Mouse (Mus musculus) midbrain, embryonic 15.5 days (tissue): ENCODE measurements at regions not wholly inside any gene's neighbourhood (a gene's known extent, or its start where the extent isn't known, plus 50 kb on each side); places are given as distances from the start of the nearest gene placed in this dataset.
A peak's percentile ranks its signal among the peaks of the same experiment; 100 is the strongest.

Source experiments
- ATAC-seq: fragments of 200-750 bp; cut with Nextera tagmentation; replicated peaks from 2 replicates; pipeline ENCODE4 v1.8.0; 2017; ENCODE audit warnings: moderate TSS enrichment
- H3K27ac ChIP-seq: fragments of 300-500 bp; sonication (generic); 2 replicates; pipeline ENCODE4 v1.5.1; 2015; ENCODE audit warnings: mild to moderate bottlenecking, inconsistent platforms
- H3K27me3 ChIP-seq: fragments of 300-500 bp; sonication (generic); replicated peaks from 2 replicates; pipeline ENCODE4 v1.6.1; 2015; ENCODE audit warnings: inconsistent platforms
- H3K36me3 ChIP-seq: fragments of 300-500 bp; sonication (generic); replicated peaks from 2 replicates; pipeline ENCODE4 v1.6.1; 2015; ENCODE audit warnings: inconsistent platforms
- H3K4me1 ChIP-seq: fragments of 300-500 bp; sonication (generic); 2 replicates; pipeline ENCODE4 v1.6.1; 2015; ENCODE audit warnings: inconsistent platforms
- H3K4me2 ChIP-seq: fragments of 300-500 bp; sonication (generic); 2 replicates; pipeline ENCODE4 v1.6.1; 2015; ENCODE audit warnings: inconsistent platforms, mild to moderate bottlenecking, moderate library complexity
- H3K4me3 ChIP-seq: fragments of 300-500 bp; sonication (generic); 2 replicates; pipeline ENCODE4 v1.5.1; 2015; ENCODE audit warnings: mild to moderate bottlenecking, inconsistent platforms
- H3K9ac ChIP-seq: fragments of 300-500 bp; sonication (generic); 2 replicates; pipeline ENCODE4 v1.6.1; 2015; ENCODE audit warnings: mild to moderate bottlenecking, inconsistent platforms
- H3K9me3 ChIP-seq: fragments of 300-500 bp; sonication (generic); 2 replicates; pipeline ENCODE4 v1.6.1; 2016; ENCODE audit warnings: inconsistent platforms
- WGBS: fragments of 180-500 bp; shearing (Covaris S2); methylation state at CpG from one replicate; pipeline ENCODE4 v1.1.7; 2015; ENCODE audit warnings: mixed read lengths; 5-methylcytosine and 5-hydroxymethylcytosine counted together

GRCm38 (mm10) chr1:76529531-76529930 lies 983.5 kb downstream of the Slc4a3 start:
- H3K4me3 ChIP-seq: no peak overlapping the region
- H3K9ac ChIP-seq: no peak overlapping the region
- H3K36me3 ChIP-seq: no peaks in the 10 kb centered on the region
- 82% methylated on average over 9 of the region's 9 CpGs for WGBS
- H3K9me3 ChIP-seq: no peaks in the 10 kb centered on the region
- no peaks in the 10 kb centered on the region for H3K4me1 ChIP-seq
- no peak overlapping the region for H3K27ac ChIP-seq
- no peak for ATAC-seq
- no peak overlapping the region for H3K4me2 ChIP-seq
- H3K27me3 ChIP-seq: no peaks in the 10 kb centered on the region

- Histone ChIP-seq H3K4me3 (no peak overlapping the region), H3K27ac (no peak overlapping the region), H3K4me1 (no peaks in the 10 kb centered on the region), H3K9me3 (no peaks in the 10 kb centered on the region), H3K27me3 (no peaks in the 10 kb centered on the region), H3K36me3 (no peaks in the 10 kb centered on the region), H3K9ac (no peak overlapping the region), H3K4me2 (no peak overlapping the region)
- no peak for ATAC-seq
- 62% methylated on average over 6 of the region's 6 CpGs for WGBS
Measured at GRCm38 (mm10) chr1:76530342-76530741, 984.3 kb downstream of the Slc4a3 start.

GRCm38 (mm10) chr1:76535522-76535956 lies 979.3 kb downstream of the Epha4 start:
- ATAC-seq: no peak
- no peak overlapping the region for H3K9ac ChIP-seq
- 49% methylated on average over 4 of the region's 4 CpGs for WGBS
- no peak overlapping the region for H3K4me3 ChIP-seq
- no peaks in the 10 kb centered on the region for H3K36me3 ChIP-seq
- no peaks in the 10 kb centered on the region for H3K27me3 ChIP-seq
- no peaks in the 10 kb centered on the region for H3K9me3 ChIP-seq
- no peak overlapping the region for H3K4me2 ChIP-seq
- H3K27ac ChIP-seq: no peak overlapping the region
- no peaks in the 10 kb centered on the region for H3K4me1 ChIP-seq

GRCm38 (mm10) chr1:76540529-76540928 lies 974.4 kb downstream of the Epha4 start:
- no peak overlapping the region for H3K4me2 ChIP-seq
- ATAC-seq: no peak

GRCm38 (mm10) chr1:76550876-76551275 lies 964.0 kb downstream of the Epha4 start:
- no peaks in the 10 kb centered on the region for H3K4me1 ChIP-seq
- WGBS: 73% methylated on average over 5 of the region's 5 CpGs

More at GRCm38 (mm10) chr1:76540529-76540928, 974.4 kb downstream of the Epha4 start:
- H3K9me3 ChIP-seq: no peaks in the 10 kb centered on the region
- no peaks in the 10 kb centered on the region for H3K27me3 ChIP-seq
- no peak overlapping the region for H3K9ac ChIP-seq
- no peak overlapping the region for H3K4me3 ChIP-seq
- no peaks in the 10 kb centered on the region for H3K4me1 ChIP-seq
- H3K36me3 ChIP-seq: no peaks in the 10 kb centered on the region
- whole genome bisulfite sequencing: 66% methylated on average over 3 of the region's 3 CpGs
- H3K27ac ChIP-seq: no peak overlapping the region

GRCm38 (mm10) chr1:76559441-76559840 lies 955.4 kb downstream of the Epha4 start:
- 88% methylated on average over 7 of the region's 7 CpGs for WGBS
- ATAC-seq: no peak
- H3K4me3 ChIP-seq: no peak overlapping the region
- H3K4me1 ChIP-seq: no peaks in the 10 kb centered on the region
- no peaks in the 10 kb centered on the region for H3K27me3 ChIP-seq
- no peak overlapping the region for H3K27ac ChIP-seq
- no peak overlapping the region for H3K4me2 ChIP-seq
- no peak overlapping the region for H3K9ac ChIP-seq
- H3K36me3 ChIP-seq: no peaks in the 10 kb centered on the region
- H3K9me3 ChIP-seq: no peaks in the 10 kb centered on the region

More at GRCm38 (mm10) chr1:76550876-76551275, 964.0 kb downstream of the Epha4 start:
- no peak overlapping the region for H3K27ac ChIP-seq
- H3K4me3 ChIP-seq: no peak overlapping the region
- no peaks in the 10 kb centered on the region for H3K36me3 ChIP-seq
- no peak overlapping the region for H3K4me2 ChIP-seq
- no peak overlapping the region for H3K9ac ChIP-seq
- H3K9me3 ChIP-seq: no peaks in the 10 kb centered on the region
- ATAC-seq: no peak
- H3K27me3 ChIP-seq: no peaks in the 10 kb centered on the region

DNA sequence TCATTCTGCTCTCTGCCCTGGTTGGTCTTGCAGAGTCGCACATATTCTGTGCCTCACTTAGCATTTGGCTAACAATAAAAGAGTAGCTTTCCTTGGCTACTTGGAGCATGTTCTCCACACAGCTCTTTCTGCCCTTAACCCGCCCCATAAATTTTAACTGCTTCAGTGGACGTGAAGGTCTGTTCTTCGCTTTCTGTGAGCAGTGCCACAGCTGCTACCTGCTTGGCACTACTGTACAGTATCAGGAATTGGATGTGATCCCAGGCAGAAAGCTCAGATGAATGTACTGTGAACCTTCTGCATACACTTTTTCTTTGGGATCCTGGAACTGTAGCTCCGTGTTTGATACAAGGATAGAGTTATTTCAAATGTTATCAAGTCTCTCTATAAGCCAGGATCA lies 939.4 kb downstream of the Epha4 start:
- Histone ChIP-seq H3K4me2 (no peak overlapping the region), H3K4me1 (no peaks in the 10 kb centered on the region), H3K27me3 (no peaks in the 10 kb centered on the region), H3K36me3 (no peaks in the 10 kb centered on the region), H3K27ac (no peak overlapping the region), H3K9ac (no peak overlapping the region), H3K9me3 (no peaks in the 10 kb centered on the region), H3K4me3 (no peak overlapping the region)
- WGBS: 70% methylated on average over 5 of the region's 5 CpGs
- no peak for ATAC-seq

DNA sequence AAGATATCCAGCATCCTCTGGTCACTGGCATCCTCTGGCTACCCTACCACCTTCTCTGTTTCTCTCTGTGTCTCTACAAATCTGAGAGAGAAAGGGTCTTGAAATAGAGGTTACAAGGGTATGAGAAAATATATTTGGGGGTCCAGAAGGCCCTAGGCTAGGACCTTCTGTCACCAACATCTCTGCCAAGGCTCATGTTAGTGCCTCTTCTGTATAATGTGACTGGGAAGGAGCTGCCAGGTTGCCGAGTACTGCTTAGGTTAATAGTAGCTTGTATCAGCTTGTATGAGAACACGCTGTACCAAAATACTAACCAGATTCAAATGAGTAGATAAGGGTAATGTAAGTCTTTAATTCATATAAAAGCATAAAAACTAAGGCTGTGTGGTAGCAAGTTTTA lies 929.0 kb downstream of the Epha4 start:
- Histone ChIP-seq H3K27me3 (no peaks in the 10 kb centered on the region), H3K4me1 (no peaks in the 10 kb centered on the region), H3K9ac (no peak overlapping the region), H3K4me3 (no peak overlapping the region), H3K36me3 (no peaks in the 10 kb centered on the region), H3K4me2 (no peak overlapping the region), H3K9me3 (no peaks in the 10 kb centered on the region), H3K27ac (no peak overlapping the region)
- no peak for ATAC-seq
- 93% methylated on average over 2 of the region's 2 CpGs for WGBS

DNA sequence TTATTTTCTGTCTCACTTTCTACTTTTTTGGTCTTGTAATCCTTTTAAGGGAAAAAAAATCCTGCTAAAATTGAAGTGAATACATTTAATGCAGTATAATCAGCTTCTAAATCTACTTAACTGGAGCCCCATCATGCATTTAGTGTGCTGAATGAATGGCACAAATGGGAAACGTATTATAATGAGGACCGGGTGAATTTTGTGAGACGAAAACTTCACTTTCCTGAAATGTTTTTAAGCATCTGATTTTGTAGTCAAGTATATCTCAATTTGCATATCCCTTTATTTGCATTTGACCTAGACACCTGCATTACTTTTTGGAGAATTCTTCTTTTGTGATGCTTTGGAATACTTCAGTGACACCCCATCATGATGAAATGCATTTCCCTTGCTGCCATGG lies 889.1 kb downstream of the Epha4 start:
- ATAC-seq: no peak
- 29% methylated on average over 3 of the region's 3 CpGs for WGBS
- Histone ChIP-seq H3K4me1 (no peaks in the 10 kb centered on the region), H3K4me3 (no peak overlapping the region), H3K9me3 (no peaks in the 10 kb centered on the region), H3K27me3 (no peaks in the 10 kb centered on the region), H3K27ac (no peak overlapping the region), H3K4me2 (no peak overlapping the region), H3K36me3 (no peaks in the 10 kb centered on the region), H3K9ac (no peak overlapping the region)

GRCm38 (mm10) chr1:76629861-76630260 lies 885.0 kb downstream of the Epha4 start:
- Histone ChIP-seq H3K4me3 (no peak overlapping the region), H3K27me3 (no peaks in the 10 kb centered on the region), H3K36me3 (no peaks in the 10 kb centered on the region), H3K4me1 (no peaks in the 10 kb centered on the region), H3K27ac (no peak overlapping the region), H3K9ac (no peak overlapping the region), H3K9me3 (no peaks in the 10 kb centered on the region), H3K4me2 (no peak overlapping the region)
- no peak for ATAC-seq

- no peaks in the 10 kb centered on the region for H3K4me1 ChIP-seq
- H3K9ac ChIP-seq: no peak overlapping the region
- no peak overlapping the region for H3K4me3 ChIP-seq
- H3K27me3 ChIP-seq: 0 out of 2 replicates have a peak, but pooled peaks cover 2% of the 10 kb centered on the region
- H3K9me3 ChIP-seq: no peaks in the 10 kb centered on the region
- no peak for ATAC-seq
- H3K36me3 ChIP-seq: no peaks in the 10 kb centered on the region
- WGBS: 78% methylated on average over 1 of the region's 1 CpGs
- H3K27ac ChIP-seq: no peak overlapping the region
- no peak overlapping the region for H3K4me2 ChIP-seq
Measured at GRCm38 (mm10) chr1:76634071-76634470, 880.8 kb downstream of the Epha4 start.

DNA sequence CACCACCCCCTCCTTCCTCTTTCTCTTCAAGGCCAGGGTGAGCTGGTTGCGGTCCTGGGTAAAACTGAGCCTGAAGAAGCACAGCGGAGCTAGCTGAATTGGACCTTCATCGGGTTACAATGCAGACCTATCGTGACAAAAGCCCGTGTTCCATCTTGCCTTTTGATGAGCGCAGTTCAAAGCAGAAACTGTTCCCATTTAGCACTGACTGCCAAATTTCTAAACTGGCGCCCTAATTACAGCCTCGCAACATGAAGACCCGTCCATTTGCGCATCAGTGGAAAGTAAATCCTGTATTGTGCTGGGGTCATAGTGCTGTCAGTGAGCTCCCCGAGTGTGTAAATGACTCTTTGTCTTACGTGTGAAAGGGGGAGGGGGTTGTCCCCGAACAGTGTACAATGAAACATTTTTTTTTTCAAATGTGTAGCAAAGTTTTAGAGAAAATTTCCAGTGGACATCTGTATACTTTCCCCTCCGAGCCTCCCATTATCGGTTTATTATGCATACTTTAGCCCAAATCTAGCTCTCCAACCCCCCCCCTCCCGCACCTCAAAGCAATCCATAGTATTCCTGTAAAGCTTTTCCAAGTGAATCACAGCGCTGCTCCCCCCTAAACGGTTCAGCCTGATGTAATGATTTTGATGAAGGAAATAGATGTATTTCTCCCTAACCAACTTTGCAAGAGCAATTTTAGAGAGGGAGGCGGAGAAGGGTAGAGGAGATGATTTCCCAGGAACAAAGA lies 877.4 kb downstream of the Epha4 start:
- Histone ChIP-seq H3K9ac (no peak overlapping the region), H3K9me3 (no peaks in the 10 kb centered on the region), H3K4me2 (peak overlapping the region; percentile 36), H3K4me1 (no peaks in the 10 kb centered on the region), H3K27me3 (0 out of 2 replicates have a peak, but pooled peaks cover 2% of the 10 kb centered on the region), H3K36me3 (no peaks in the 10 kb centered on the region), H3K27ac (no peak overlapping the region), H3K4me3 (peak overlapping the region; percentile 12; the same call in 1 of the 2 replicates)
- ATAC-seq: no peak
- 34% methylated on average over 19 of the region's 19 CpGs for WGBS

DNA sequence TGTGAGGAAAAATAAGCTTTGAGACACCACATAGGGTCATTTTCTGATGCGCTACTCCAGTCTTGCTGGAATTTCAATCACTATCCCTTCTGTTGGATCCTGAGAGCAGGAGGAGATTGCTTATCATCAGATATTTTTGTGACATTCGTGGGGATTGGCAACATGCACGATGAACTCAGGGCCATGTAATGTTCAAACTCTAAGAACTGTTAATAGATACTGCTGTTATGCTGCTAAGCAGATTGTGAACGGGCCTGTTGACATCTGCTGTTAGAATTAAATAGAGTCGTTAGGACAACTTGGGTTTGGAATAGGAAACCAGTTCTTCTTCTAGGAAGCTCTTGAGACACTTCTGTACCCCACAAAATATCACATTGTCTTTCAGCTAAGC lies 876.9 kb downstream of the Epha4 start:
- H3K36me3 ChIP-seq: no peaks in the 10 kb centered on the region
- no peak for ATAC-seq
- no peak overlapping the region for H3K27ac ChIP-seq
- H3K4me2 ChIP-seq: no peak overlapping the region
- no peak overlapping the region for H3K4me3 ChIP-seq
- no peaks in the 10 kb centered on the region for H3K9me3 ChIP-seq
- H3K9ac ChIP-seq: no peak overlapping the region
- 0 out of 2 replicates have a peak, but pooled peaks cover 2% of the 10 kb centered on the region for H3K27me3 ChIP-seq
- 60% methylated on average over 5 of the region's 5 CpGs for WGBS
- no peaks in the 10 kb centered on the region for H3K4me1 ChIP-seq
